Mouse (Mus musculus) adrenal gland, postnatal 14 days (tissue): ENCODE measurements around the gene Tspan12. TPM values are rescaled to one million over a fixed set of nuclear protein-coding genes. Genes with fewer than 3 reads are reported as not detected.
"Not testable (repeated sequence)": the region's sequence is repeated elsewhere in the genome, so short reads cannot be mapped to it uniquely, and the experiment has no call there.

Experiments
- DNase-seq: peaks from one replicate; pipeline ENCODE4 v3.0.0; 2021; ENCODE audit warnings: mixed read lengths
- long read RNA-seq, 2 experiments: library from polyadenylated mRNA; stranded (forward); transcript quantifications; one replicate each; pipeline ENCODE4 v2.0.0; 2021
- total RNA-seq: library from RNA; stranded (reverse); gene quantifications from 2 replicates; pipeline ENCODE4 v1.2.3, GENCODE M21; 2021

Tspan12 gene
- total RNA-seq: 177 and 191 TPM in 2 replicates
- long read RNA-seq, experiment 1, transcript Tspan12-202 (7 exons, 2,157 nt): major isoform, 6 of 205 reads
- long read RNA-seq, experiment 1, partial matches to known transcripts: 165 of 205 reads
- long read RNA-seq, experiment 1, other reads (novel, unspliced or antisense): 32 of 205 reads
- long read RNA-seq, experiment 2, partial matches to known transcripts: 111 of 135 reads
- long read RNA-seq, experiment 2, other reads (novel, unspliced or antisense): 21 of 135 reads

- DNase-seq: no peak
Measured at GRCm38 (mm10) chr6:21852344-21852785, at the start of gene Tspan12. Tspan12 (minus strand) TSS chr6:21852515.

GRCm38 (mm10) chr6:21894451-21894850, 42.1 kb upstream of the Tspan12 start:
- DNase-seq: peak; percentile 65

GRCm38 (mm10) chr6:21889101-21889500, 36.8 kb upstream of the Tspan12 start:
- no peak for DNase-seq

GRCm38 (mm10) chr6:21887971-21888370, 35.7 kb upstream of the Tspan12 start:
- not testable (repeated sequence) for DNase-seq

- DNase-seq: no peak
Measured at GRCm38 (mm10) chr6:21879496-21879895, 27.2 kb upstream of the Tspan12 start.

- no peak for DNase-seq
Measured at GRCm38 (mm10) chr6:21867310-21867709, 15.0 kb upstream of the Tspan12 start.

- DNase-seq: no peak
Measured at GRCm38 (mm10) chr6:21864179-21864578, 11.9 kb upstream of the Tspan12 start.

GRCm38 (mm10) chr6:21863561-21863960, 11.2 kb upstream of the Tspan12 start:
- DNase-seq: no peak

GRCm38 (mm10) chr6:21861316-21861715, 9.0 kb upstream of the Tspan12 start:
- DNase-seq: no peak

- no peak for DNase-seq
Measured at GRCm38 (mm10) chr6:21857843-21858242, 5.5 kb upstream of the Tspan12 start.

GRCm38 (mm10) chr6:21855921-21856320, 3.6 kb upstream of the Tspan12 start:
- no peak for DNase-seq

GRCm38 (mm10) chr6:21853342-21853741, 1.0 kb upstream of the Tspan12 start:
- peak; percentile 63 for DNase-seq

GRCm38 (mm10) chr6:21851596-21852343, 545 bp downstream of the Tspan12 start:
- peak; percentile 95 for DNase-seq

- DNase-seq: no peak
Measured at GRCm38 (mm10) chr6:21851346-21851595, 1.0 kb downstream of the Tspan12 start.

GRCm38 (mm10) chr6:21850526-21851345, 1.6 kb downstream of the Tspan12 start:
- DNase-seq: peak; percentile 58

GRCm38 (mm10) chr6:21848808-21849207, 3.5 kb downstream of the Tspan12 start:
- no peak for DNase-seq

GRCm38 (mm10) chr6:21839976-21840775, 12.1 kb downstream of the Tspan12 start:
- DNase-seq: peak; percentile 63

- DNase-seq: peak; percentile 33
Measured at GRCm38 (mm10) chr6:21839244-21839814, 13.0 kb downstream of the Tspan12 start.

GRCm38 (mm10) chr6:21833531-21833930, 18.8 kb downstream of the Tspan12 start:
- DNase-seq: no peak

- peak; percentile 68 for DNase-seq
Measured at GRCm38 (mm10) chr6:21831871-21832270, 20.4 kb downstream of the Tspan12 start.

GRCm38 (mm10) chr6:21830931-21831330, 21.4 kb downstream of the Tspan12 start:
- no peak for DNase-seq

GRCm38 (mm10) chr6:21829930-21830329, 22.4 kb downstream of the Tspan12 start:
- DNase-seq: no peak
